Mouse (Mus musculus): ENCODE data around the gene Blmh.

Blmh gene

GRCm38 (mm10) chr11:76924759-76925236, at the start of gene Blmh:
Gene Blmh (plus strand): TSS chr11:76924809.
- no peak for ATAC-seq (ENCODE audit: insufficient number of reproducible peaks, low FRiP score, low TSS enrichment)

GRCm38 (mm10) chr11:76879816-76880215, 44.8 kb upstream of the Blmh start:
- ATAC-seq (ENCODE audit: insufficient number of reproducible peaks, low FRiP score, low TSS enrichment): no peak

GRCm38 (mm10) chr11:76884451-76884850, 40.2 kb upstream of the Blmh start:
- ATAC-seq (ENCODE audit: insufficient number of reproducible peaks, low FRiP score, low TSS enrichment): no peak

GRCm38 (mm10) chr11:76889339-76890164, 35.1 kb upstream of the Blmh start:
- ATAC-seq (ENCODE audit: insufficient number of reproducible peaks, low FRiP score, low TSS enrichment): no peak

- no peak for ATAC-seq (ENCODE audit: insufficient number of reproducible peaks, low FRiP score, low TSS enrichment)
Observed at GRCm38 (mm10) chr11:76891171-76891570, 33.4 kb upstream of the Blmh start.

GRCm38 (mm10) chr11:76891738-76892349, 32.8 kb upstream of the Blmh start:
- no peak for ATAC-seq (ENCODE audit: insufficient number of reproducible peaks, low FRiP score, low TSS enrichment)

GRCm38 (mm10) chr11:76892972-76893371, 31.6 kb upstream of the Blmh start:
- ATAC-seq (ENCODE audit: insufficient number of reproducible peaks, low FRiP score, low TSS enrichment): no peak

GRCm38 (mm10) chr11:76893570-76893969, 31.0 kb upstream of the Blmh start:
- ATAC-seq (ENCODE audit: insufficient number of reproducible peaks, low FRiP score, low TSS enrichment): no peak

GRCm38 (mm10) chr11:76894240-76894639, 30.4 kb upstream of the Blmh start:
- peak; percentile 64; the same call in 1 of the 2 replicates for ATAC-seq (ENCODE audit: insufficient number of reproducible peaks, low FRiP score, low TSS enrichment)

GRCm38 (mm10) chr11:76896360-76896759, 28.2 kb upstream of the Blmh start:
- ATAC-seq (ENCODE audit: insufficient number of reproducible peaks, low FRiP score, low TSS enrichment): no peak

GRCm38 (mm10) chr11:76897126-76897525, 27.5 kb upstream of the Blmh start:
- no peak for ATAC-seq (ENCODE audit: insufficient number of reproducible peaks, low FRiP score, low TSS enrichment)

GRCm38 (mm10) chr11:76897871-76898270, 26.7 kb upstream of the Blmh start:
- no peak for ATAC-seq (ENCODE audit: insufficient number of reproducible peaks, low FRiP score, low TSS enrichment)

GRCm38 (mm10) chr11:76898751-76899150, 25.9 kb upstream of the Blmh start:
- ATAC-seq (ENCODE audit: insufficient number of reproducible peaks, low FRiP score, low TSS enrichment): no peak

GRCm38 (mm10) chr11:76899758-76900738, 24.6 kb upstream of the Blmh start:
- no peak for ATAC-seq (ENCODE audit: insufficient number of reproducible peaks, low FRiP score, low TSS enrichment)

GRCm38 (mm10) chr11:76901579-76902361, 22.8 kb upstream of the Blmh start, which contains the start of gene Tmigd1:
Gene Tmigd1 (plus strand): TSS chr11:76902159.
- no peak for ATAC-seq (ENCODE audit: insufficient number of reproducible peaks, low FRiP score, low TSS enrichment)

GRCm38 (mm10) chr11:76904340-76904739, 20.3 kb upstream of the Blmh start:
- no peak for ATAC-seq (ENCODE audit: insufficient number of reproducible peaks, low FRiP score, low TSS enrichment)

GRCm38 (mm10) chr11:76908651-76909050, 16.0 kb upstream of the Blmh start:
- no peak for ATAC-seq (ENCODE audit: insufficient number of reproducible peaks, low FRiP score, low TSS enrichment)

- no peak for ATAC-seq (ENCODE audit: insufficient number of reproducible peaks, low FRiP score, low TSS enrichment)
Observed at GRCm38 (mm10) chr11:76911325-76912054, 13.1 kb upstream of the Blmh start.

- ATAC-seq (ENCODE audit: insufficient number of reproducible peaks, low FRiP score, low TSS enrichment): no peak; the same call in 1 of the 2 replicates
Observed at GRCm38 (mm10) chr11:76912055-76912395, 12.6 kb upstream of the Blmh start.

All from cerebellum, adult (tissue).